Mouse (Mus musculus): ENCODE results near the gene Glrx2. TPM values are rescaled to one million over a fixed set of nuclear protein-coding genes. Genes with fewer than 3 reads are reported as not detected.
"Not testable (repeated sequence)": the region's sequence is repeated elsewhere in the genome, so short reads cannot be mapped to it uniquely, and the experiment has no call there.

Gene Glrx2
- polyA plus RNA-seq (2015; fragmentation: Nextera tagmentation; extraction: Ambion mirVana), result 111 and 122 TPM in 2 replicates

DNA sequence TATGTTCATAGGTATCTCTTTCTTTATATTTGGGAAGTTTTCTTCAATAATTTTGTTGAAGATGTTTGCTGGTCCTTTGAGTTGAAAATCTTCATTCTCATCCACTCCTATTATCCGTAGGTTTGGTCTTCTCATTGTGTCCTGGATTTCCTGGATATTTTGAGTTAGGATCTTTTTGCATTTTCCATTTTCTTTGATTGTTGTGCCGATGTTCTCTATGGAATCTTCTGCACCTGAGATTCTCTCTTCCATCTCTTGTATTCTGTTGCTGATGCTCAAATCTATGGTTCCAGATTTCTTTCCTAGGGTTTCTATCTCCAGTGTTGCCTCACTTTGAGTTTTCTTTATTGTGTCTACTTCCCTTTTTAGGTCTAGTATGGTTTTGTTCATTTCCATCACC, at the start of gene Glrx2:
Glrx2 (plus strand) TSS at position 301 of the 400 bp plus-strand sequence.
- ATAC-seq (ENCODE audit: insufficient number of reproducible peaks, insufficient read depth, low FRiP score, low TSS enrichment, low read depth); H3K4me3 ChIP-seq; H3K4me1 ChIP-seq; H3K9me3 ChIP-seq; H3K36me3 ChIP-seq; H3K27me3 ChIP-seq; H3K4me2 ChIP-seq; H3K9ac ChIP-seq; H3K27ac ChIP-seq: not testable (repeated sequence)
- whole genome bisulfite sequencing, result no CpG with 5 or more reads among the region's 2 CpGs

DNA sequence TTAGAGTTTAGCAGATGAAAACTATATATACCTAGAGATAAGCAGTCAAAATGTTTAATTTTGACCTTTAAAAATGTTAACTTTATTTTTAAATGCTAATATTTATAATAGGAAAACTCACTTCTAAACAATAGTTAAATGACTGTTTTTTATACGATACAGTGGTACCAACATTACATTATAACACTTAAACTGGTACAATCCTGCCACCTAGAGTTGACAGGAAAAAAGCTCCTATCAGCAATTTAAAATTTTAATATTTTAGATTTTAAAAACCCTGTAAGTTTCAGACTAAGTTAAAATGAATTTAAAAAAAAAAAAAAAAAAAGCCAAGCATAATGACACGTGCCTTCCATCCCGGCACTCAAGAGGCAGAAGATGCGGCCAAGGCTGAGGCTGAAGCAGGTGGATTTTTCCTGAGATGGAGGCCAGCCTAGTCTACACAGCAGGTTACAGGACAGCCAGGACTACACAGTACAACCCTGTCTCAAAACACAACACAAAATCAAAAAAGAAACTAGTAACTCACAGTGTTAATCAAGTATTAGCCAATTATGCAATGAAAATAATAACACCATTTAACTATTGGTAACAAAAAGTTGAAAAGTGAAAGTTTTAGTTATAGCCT, 40.3 kb upstream of the Glrx2 start:
- Histone ChIP-seq H3K36me3 (peaks cover 28% of the 10 kb centered on the region), H3K27me3 (no peaks in the 10 kb centered on the region), H3K9ac (no peak overlapping the region), H3K4me2 (no peak overlapping the region), H3K4me3 (no peak overlapping the region), H3K27ac (no peak overlapping the region), H3K4me1 (no peaks in the 10 kb centered on the region), H3K9me3 (no peaks in the 10 kb centered on the region)
- no peak for ATAC-seq (ENCODE audit: insufficient number of reproducible peaks, insufficient read depth, low FRiP score, low TSS enrichment, low read depth)
- WGBS, result 89% methylated on average over 4 of the region's 4 CpGs

DNA sequence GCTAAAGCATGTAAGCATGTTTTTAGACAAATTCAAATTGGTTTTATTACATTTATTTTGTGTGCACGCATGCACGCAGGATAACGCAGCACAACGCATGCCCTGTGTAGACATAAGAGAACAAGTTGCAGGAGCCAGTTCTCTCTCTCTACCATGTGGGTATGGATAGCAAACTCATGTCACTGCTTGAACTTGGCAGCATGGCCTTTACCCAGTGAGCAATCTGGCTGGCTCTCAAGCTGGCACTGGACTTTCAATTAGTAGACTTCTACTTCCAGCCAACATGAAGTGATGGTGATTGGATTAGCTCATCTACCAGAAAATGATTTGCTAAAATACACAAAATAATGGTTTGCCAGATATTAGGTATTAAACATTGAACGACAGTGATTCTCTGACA, 35.0 kb upstream of the Glrx2 start:
- Histone ChIP-seq H3K27me3 (no peaks in the 10 kb centered on the region), H3K4me1 (no peaks in the 10 kb centered on the region), H3K36me3 (peaks cover 51% of the 10 kb centered on the region), H3K4me3 (no peak overlapping the region), H3K4me2 (no peak overlapping the region), H3K9ac (no peak overlapping the region), H3K9me3 (no peaks in the 10 kb centered on the region), H3K27ac (no peak overlapping the region)
- ATAC-seq (ENCODE audit: insufficient number of reproducible peaks, insufficient read depth, low FRiP score, low TSS enrichment, low read depth), result no peak
- WGBS, result 96% methylated on average over 5 of the region's 5 CpGs

DNA sequence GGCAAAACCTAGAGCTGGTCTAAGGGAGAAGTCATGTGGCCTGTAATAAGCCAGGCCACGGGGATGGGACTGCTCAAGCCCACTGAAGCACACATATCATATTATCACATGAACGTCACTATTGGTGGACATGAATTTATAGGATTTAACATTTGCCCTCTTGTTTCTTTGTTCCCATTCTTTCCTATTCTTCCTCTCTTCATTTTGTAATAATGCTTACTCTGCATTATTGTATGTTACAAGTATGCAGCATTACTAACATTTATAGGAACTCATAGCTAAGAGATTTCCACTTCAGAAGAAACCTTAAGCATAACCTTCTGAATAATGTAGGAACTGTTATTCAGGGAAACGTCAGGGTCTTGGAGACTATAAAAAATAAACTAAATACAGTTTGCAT, 31.3 kb upstream of the Glrx2 start:
- no peak overlapping the region for H3K4me3 ChIP-seq
- no peak overlapping the region for H3K4me2 ChIP-seq
- ATAC-seq (ENCODE audit: insufficient number of reproducible peaks, insufficient read depth, low FRiP score, low TSS enrichment, low read depth), result no peak
- H3K4me1 ChIP-seq, result no peaks in the 10 kb centered on the region
- no peak overlapping the region for H3K27ac ChIP-seq
- WGBS, result 85% methylated on average over 3 of the region's 3 CpGs
- no peaks in the 10 kb centered on the region for H3K27me3 ChIP-seq
- no peak overlapping the region for H3K9ac ChIP-seq
- peaks cover 50% of the 10 kb centered on the region for H3K36me3 ChIP-seq
- H3K9me3 ChIP-seq, result no peaks in the 10 kb centered on the region

DNA sequence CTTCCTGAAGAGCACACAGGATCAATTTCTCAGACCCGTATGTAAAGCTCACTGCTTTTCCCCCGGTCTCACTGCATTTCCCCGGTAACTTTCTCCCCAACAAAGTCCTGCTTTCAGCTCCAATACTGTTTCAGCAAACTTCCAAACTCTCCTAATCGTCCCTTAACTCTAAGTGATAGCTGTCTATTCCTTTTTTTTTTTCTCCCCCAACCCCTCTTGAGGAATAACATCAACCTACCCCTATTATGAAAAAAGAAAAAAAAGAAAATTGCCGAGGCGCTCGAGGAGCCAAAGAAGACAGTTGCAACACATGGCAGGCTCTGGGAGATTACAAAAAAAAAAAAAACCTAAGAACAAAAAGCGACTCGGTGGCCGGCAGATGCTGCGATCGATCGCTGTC, 14.4 kb upstream of the Glrx2 start:
- H3K27me3 ChIP-seq, result no peaks in the 10 kb centered on the region
- peak overlapping the region; percentile 63 for H3K4me2 ChIP-seq
- H3K4me1 ChIP-seq, result peaks cover 6% of the 10 kb centered on the region
- H3K4me3 ChIP-seq, result peak overlapping the region; percentile 86
- peak overlapping the region; percentile 92 for H3K27ac ChIP-seq
- no peaks in the 10 kb centered on the region for H3K9me3 ChIP-seq
- no peak for ATAC-seq (ENCODE audit: insufficient number of reproducible peaks, insufficient read depth, low FRiP score, low TSS enrichment, low read depth)
- peak overlapping the region; percentile 92 for H3K9ac ChIP-seq
- under 1% methylated on average over 13 of the region's 13 CpGs for WGBS
- peaks cover 15% of the 10 kb centered on the region for H3K36me3 ChIP-seq

DNA sequence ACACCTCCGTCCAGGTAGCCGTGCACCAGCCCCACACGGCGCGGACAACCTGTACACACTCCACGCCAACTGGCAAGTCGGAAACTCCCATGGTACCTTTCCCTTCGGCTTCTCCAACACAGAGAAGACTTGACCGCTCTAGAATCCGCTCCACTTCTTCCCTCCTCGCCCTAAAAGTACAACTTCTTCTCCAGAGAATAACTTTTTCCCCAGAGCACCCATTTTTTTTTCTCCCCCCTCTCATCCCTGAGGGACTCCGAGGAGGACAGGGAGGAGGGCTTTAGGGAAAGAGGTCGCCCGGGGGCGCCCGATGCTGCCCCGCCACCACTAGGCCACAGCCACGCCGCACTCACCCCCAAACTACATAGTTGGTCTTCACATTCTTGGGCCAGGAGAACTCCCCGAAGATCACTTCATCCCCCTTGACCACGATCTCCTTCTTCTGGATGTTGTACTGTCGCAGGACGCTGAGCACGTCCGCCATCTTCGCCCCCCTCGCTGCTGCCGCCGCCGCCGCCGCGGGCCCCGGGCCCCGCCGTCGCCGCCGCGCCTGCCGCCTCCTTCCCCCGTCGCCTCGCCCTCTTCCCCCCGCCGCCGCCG, 13.9 kb upstream of the Glrx2 start:
- H3K4me3 ChIP-seq, result peak overlapping the region; percentile 86
- H3K9ac ChIP-seq, result peak overlapping the region; percentile 92
- peaks cover 6% of the 10 kb centered on the region for H3K4me1 ChIP-seq
- under 1% methylated on average over 45 of the region's 48 CpGs for WGBS
- ATAC-seq (ENCODE audit: insufficient number of reproducible peaks, insufficient read depth, low FRiP score, low TSS enrichment, low read depth), result peak; percentile 66
- H3K36me3 ChIP-seq, result peaks cover 11% of the 10 kb centered on the region
- no peaks in the 10 kb centered on the region for H3K9me3 ChIP-seq
- H3K27ac ChIP-seq, result peak overlapping the region; percentile 92
- H3K27me3 ChIP-seq, result no peaks in the 10 kb centered on the region
- peak overlapping the region; percentile 63 for H3K4me2 ChIP-seq

DNA sequence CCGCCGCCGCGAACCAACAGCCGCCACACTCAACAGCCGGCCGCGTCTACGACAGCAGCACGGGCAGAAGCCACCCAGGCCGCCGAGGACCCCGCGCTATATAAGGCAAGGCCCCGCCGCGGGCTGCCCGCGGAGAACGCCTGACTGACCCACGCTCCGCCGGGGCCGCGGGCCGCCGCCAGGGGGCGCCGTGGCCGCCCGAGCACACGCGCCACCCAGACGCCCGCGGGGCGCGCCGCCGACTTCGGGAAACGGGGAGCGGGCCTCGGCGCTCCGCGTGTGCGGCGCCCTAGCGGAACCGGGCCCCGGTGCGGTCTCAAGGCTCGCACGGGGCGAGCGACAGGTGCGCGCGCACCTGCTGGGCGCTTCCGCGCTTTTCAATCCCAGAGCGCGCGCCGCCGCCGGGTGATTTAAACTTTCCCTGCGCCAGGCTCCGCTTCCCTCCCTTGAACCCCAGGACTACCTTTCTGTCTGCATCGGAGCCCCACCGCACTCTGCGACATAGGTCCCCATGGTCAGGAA, 13.3 kb upstream of the Glrx2 start, which contains the start of gene Cdc73:
Cdc73 (minus strand) TSS at position 153 of the 522 bp plus-strand sequence.
- Histone ChIP-seq H3K4me2 (peak within 1 kb of the TSS; percentile 63), H3K27me3 (no peaks in the 10 kb centered on the region), H3K4me1 (peaks cover 6% of the 10 kb centered on the region), H3K27ac (peak within 1 kb of the TSS; percentile 92), H3K4me3 (peak within 1 kb of the TSS; percentile 86), H3K36me3 (peaks cover 8% of the 10 kb centered on the region), H3K9me3 (no peaks in the 10 kb centered on the region), H3K9ac (peak within 1 kb of the TSS; percentile 92)
- ATAC-seq (ENCODE audit: insufficient number of reproducible peaks, insufficient read depth, low FRiP score, low TSS enrichment, low read depth), result peak; percentile 99
- under 1% methylated on average over 46 of the region's 74 CpGs for WGBS

DNA sequence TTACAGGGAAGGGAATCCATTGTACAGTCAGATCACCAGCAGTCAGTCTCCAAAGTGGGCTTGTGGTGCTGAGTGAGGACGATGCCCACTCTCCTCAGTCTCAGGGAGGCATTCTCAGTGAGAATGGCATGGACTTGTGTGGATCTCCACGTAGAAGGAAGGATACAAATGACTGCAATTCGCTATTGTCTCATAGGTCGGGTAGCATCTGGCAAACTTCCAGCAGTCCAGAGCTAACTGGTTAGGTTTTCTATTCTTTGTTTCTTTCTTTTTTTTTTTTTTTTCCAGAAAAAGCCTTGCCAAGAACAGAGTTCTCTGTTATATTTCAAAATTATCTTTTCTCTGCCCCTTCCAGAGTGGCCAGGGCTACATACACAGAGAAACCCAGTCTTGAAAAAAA, 9.1 kb upstream of the Glrx2 start:
- WGBS, result 68% methylated on average over 4 of the region's 4 CpGs
- H3K9me3 ChIP-seq, result no peaks in the 10 kb centered on the region
- no peaks in the 10 kb centered on the region for H3K27me3 ChIP-seq
- H3K27ac ChIP-seq, result no peak overlapping the region
- peaks cover 6% of the 10 kb centered on the region for H3K4me1 ChIP-seq
- no peak for ATAC-seq (ENCODE audit: insufficient number of reproducible peaks, insufficient read depth, low FRiP score, low TSS enrichment, low read depth)
- H3K9ac ChIP-seq, result no peak overlapping the region
- no peak overlapping the region for H3K4me2 ChIP-seq
- no peaks in the 10 kb centered on the region for H3K36me3 ChIP-seq
- no peak overlapping the region for H3K4me3 ChIP-seq

DNA sequence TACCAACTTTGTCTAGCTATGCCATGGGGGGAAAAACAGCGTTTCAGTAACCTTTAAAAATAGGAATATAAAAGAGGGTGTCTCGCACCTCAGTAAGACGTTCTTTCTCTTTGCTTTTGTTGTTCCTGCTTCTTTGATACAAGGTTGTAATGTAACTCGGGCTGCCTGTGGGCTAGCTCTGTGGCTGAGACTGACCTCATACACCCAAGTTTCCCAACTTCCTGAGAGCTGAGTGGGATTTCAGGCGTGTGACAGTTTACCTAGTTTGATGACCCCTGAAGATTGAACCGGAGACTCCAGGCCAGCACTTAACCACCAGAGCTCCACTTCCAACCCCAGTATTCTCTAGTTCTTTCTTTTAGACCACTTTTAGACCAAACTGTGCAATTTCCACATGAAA, 7.8 kb upstream of the Glrx2 start:
- H3K4me3 ChIP-seq, result no peak overlapping the region
- no peaks in the 10 kb centered on the region for H3K36me3 ChIP-seq
- no peaks in the 10 kb centered on the region for H3K9me3 ChIP-seq
- no peaks in the 10 kb centered on the region for H3K27me3 ChIP-seq
- WGBS, result 73% methylated on average over 6 of the region's 6 CpGs
- H3K4me2 ChIP-seq, result no peak overlapping the region
- no peak overlapping the region for H3K27ac ChIP-seq
- ATAC-seq (ENCODE audit: insufficient number of reproducible peaks, insufficient read depth, low FRiP score, low TSS enrichment, low read depth), result no peak
- H3K4me1 ChIP-seq, result peaks cover 6% of the 10 kb centered on the region
- no peak overlapping the region for H3K9ac ChIP-seq

DNA sequence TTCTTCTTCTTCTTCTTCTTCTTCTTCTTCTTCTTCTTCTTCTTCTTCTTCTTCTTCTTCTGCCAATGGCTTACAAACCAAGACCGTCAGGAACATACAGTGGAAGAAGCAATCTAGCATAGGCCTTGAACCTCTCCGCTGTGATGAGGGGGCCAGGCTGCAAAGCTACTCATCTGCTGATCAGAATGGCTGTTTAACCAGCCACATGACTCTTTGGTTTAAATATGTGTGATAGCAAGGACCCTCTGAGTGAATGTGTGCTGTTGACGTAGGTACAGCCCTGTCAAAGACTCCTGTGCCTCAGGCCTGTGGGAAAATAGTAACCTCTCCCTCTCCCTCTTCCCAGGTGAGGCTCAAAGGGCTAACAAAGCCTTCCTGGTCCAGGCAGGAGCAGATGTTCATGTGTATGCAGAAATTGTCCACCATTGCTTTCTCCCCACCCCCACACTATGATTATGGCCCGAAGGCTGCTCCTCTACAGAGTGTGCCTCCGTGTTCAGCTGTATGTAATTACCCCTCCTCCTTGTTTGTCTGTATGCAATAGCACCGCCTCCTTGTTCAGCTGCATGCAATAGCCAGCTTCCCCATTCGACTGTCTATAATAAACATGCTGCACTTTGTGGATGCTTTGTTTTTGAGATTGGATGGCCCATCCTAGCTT, 6.0 kb upstream of the Glrx2 start:
- ATAC-seq (ENCODE audit: insufficient number of reproducible peaks, insufficient read depth, low FRiP score, low TSS enrichment, low read depth), result peak; percentile 64; the same call in 1 of the 2 replicates
- WGBS, result 44% methylated on average over 7 of the region's 7 CpGs
- no peaks in the 10 kb centered on the region for H3K36me3 ChIP-seq
- H3K27ac ChIP-seq, result no peak overlapping the region
- peaks cover 6% of the 10 kb centered on the region for H3K4me1 ChIP-seq
- H3K9ac ChIP-seq, result no peak overlapping the region
- H3K4me2 ChIP-seq, result no peak overlapping the region
- H3K9me3 ChIP-seq, result no peaks in the 10 kb centered on the region
- H3K4me3 ChIP-seq, result no peak overlapping the region
- no peaks in the 10 kb centered on the region for H3K27me3 ChIP-seq

DNA sequence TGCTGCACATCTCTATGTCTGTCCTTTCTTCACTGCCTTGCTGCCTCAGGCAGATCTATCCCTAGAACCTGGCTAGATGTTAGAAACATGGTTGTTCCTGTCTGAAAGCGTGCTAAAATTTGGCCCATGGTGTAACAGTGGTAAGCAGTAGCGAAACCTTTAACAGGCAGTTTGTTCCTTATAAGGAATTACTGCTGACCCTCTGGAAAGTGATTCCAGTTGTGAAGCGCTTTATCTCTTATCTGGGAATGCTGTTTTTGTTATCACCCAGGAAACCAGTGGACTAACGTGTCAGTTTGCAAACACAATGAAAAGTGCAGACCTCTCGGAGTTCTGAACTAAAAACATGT, 5.5 kb upstream of the Glrx2 start:
- Histone ChIP-seq H3K4me1 (peaks cover 6% of the 10 kb centered on the region), H3K36me3 (no peaks in the 10 kb centered on the region), H3K4me2 (no peak overlapping the region), H3K4me3 (no peak overlapping the region), H3K9ac (no peak overlapping the region), H3K9me3 (no peaks in the 10 kb centered on the region), H3K27me3 (no peaks in the 10 kb centered on the region), H3K27ac (no peak overlapping the region)
- WGBS, result 68% methylated on average over 5 of the region's 5 CpGs
- no peak for ATAC-seq (ENCODE audit: insufficient number of reproducible peaks, insufficient read depth, low FRiP score, low TSS enrichment, low read depth)

Measured in embryonic facial prominence, embryonic 13.5 days (tissue).